In genomic region chr17:47142276-47142675, GRCm38 (mm10) we compare ENCODE assay signal across 8 mouse cellular contexts.
A peak's percentile ranks its signal among the peaks of the same experiment; 100 is the strongest.
DNase-seq lines count a peak whose midpoint lies in the region; ATAC-seq and TF ChIP-seq lines count a peak whose summit lies in the region.

No protein-coding gene starts in this region.

- peak overlapping the region; percentile 91 for H3K4me2 ChIP-seq in embryonic facial prominence, embryonic 14.5 days (ENCODE audit: low read depth, low read length)
- peak overlapping the region; percentile 82 for H3K4me2 ChIP-seq in kidney, postnatal 0 days (ENCODE audit: low read length)

- no peak for ATAC-seq in embryonic facial prominence, embryonic 14.5 days (ENCODE audit: low read depth)
- no peak for ATAC-seq in kidney, postnatal 0 days (replicated peaks; ENCODE audit: low FRiP score, low read depth)

- no peak overlapping the region for H3K27ac ChIP-seq in liver, adult 2 months (replicated peaks; ENCODE audit: insufficient read depth, low read depth, low read length)
- peak overlapping the region; percentile 98 for H3K27ac ChIP-seq in embryonic facial prominence, embryonic 14.5 days (replicated peaks; ENCODE audit: low read depth, low read length)
- peak overlapping the region; percentile 57 for H3K27ac ChIP-seq in kidney, postnatal 0 days
- H3K27ac ChIP-seq in small intestine, adult 2 months (ENCODE audit: insufficient read depth, low read depth, low read length), result 0 out of 2 replicates have a peak overlapping the region, but pooled peaks have one; percentile 31

- DNase-seq in liver, adult 2 months (ENCODE audit: extremely low read depth, low read depth, low spot score), result no peak
- DNase-seq in liver (no peak), adipocyte (ENCODE audit: low spot score) (no peak)
- no peak for DNase-seq in embryonic facial prominence, embryonic 14.5 days (ENCODE audit: low spot score)
- DNase-seq in kidney, postnatal 0 days (ENCODE audit: low spot score), result no peak
- no peak for DNase-seq in T-cell, adult 2 months (ENCODE audit: low spot score)
- no peak for DNase-seq in gastrocnemius, postnatal 36 days

- intact Hi-C loops in gastrocnemius, postnatal 36 days (cut with DNase I), result no loop called here

- no peaks in the 10 kb centered on the region for H3K9me3 ChIP-seq in embryonic facial prominence, embryonic 14.5 days (ENCODE audit: control insufficient read depth, low read length)
- H3K9me3 ChIP-seq in kidney, postnatal 0 days (replicated peaks; ENCODE audit: low read length), result no peaks in the 10 kb centered on the region

- peak overlapping the region; percentile 7; the same call in 1 of the 2 replicates for H3K4me3 ChIP-seq in liver, adult 2 months (ENCODE audit: insufficient read depth, low read depth, low read length)
- peak overlapping the region; percentile 74 for H3K4me3 ChIP-seq in embryonic facial prominence, embryonic 14.5 days (ENCODE audit: low read depth, low read length)
- H3K4me3 ChIP-seq in kidney, postnatal 0 days (replicated peaks; ENCODE audit: low read depth, low read length), result peak overlapping the region; percentile 74
- peak overlapping the region; percentile 78 for H3K4me3 ChIP-seq in small intestine, adult 2 months (ENCODE audit: low read depth, low read length)

- 0 out of 2 replicates have a peak, but pooled peaks cover 3% of the 10 kb centered on the region for H3K4me1 ChIP-seq in liver, adult 2 months (ENCODE audit: control insufficient read depth, insufficient read depth, low read length)
- peaks cover 32% of the 10 kb centered on the region for H3K4me1 ChIP-seq in embryonic facial prominence, embryonic 14.5 days (ENCODE audit: control insufficient read depth, insufficient read depth, low read length)
- H3K4me1 ChIP-seq in kidney, postnatal 0 days (replicated peaks; ENCODE audit: insufficient read depth, low read length), result peaks cover 18% of the 10 kb centered on the region
- peaks cover 17% of the 10 kb centered on the region for H3K4me1 ChIP-seq in small intestine, adult 2 months (ENCODE audit: control insufficient read depth, insufficient read depth, insufficient read length, low read length)

- no peaks in the 10 kb centered on the region for H3K36me3 ChIP-seq in liver, adult 2 months (ENCODE audit: control insufficient read depth, insufficient read depth, low read length)
- H3K36me3 ChIP-seq in embryonic facial prominence, embryonic 14.5 days (ENCODE audit: control insufficient read depth, insufficient read depth, low read length), result 0 out of 2 replicates have a peak, but pooled peaks cover 16% of the 10 kb centered on the region
- H3K36me3 ChIP-seq in kidney, postnatal 0 days (ENCODE audit: insufficient read depth, low read length), result no peaks in the 10 kb centered on the region
- no peaks in the 10 kb centered on the region for H3K36me3 ChIP-seq in small intestine, adult 2 months (ENCODE audit: control insufficient read depth, insufficient read depth, low read length)

- H3K27me3 ChIP-seq in liver, adult 2 months (ENCODE audit: control insufficient read depth, insufficient read depth, low read length), result peaks cover 9% of the 10 kb centered on the region; the same call in 1 of the 2 replicates
- no peaks in the 10 kb centered on the region for H3K27me3 ChIP-seq in embryonic facial prominence, embryonic 14.5 days (replicated peaks; ENCODE audit: control insufficient read depth, insufficient read depth, low read length)
- H3K27me3 ChIP-seq in kidney, postnatal 0 days (ENCODE audit: insufficient read depth, low read length), result no peaks in the 10 kb centered on the region
- H3K27me3 ChIP-seq in small intestine, adult 2 months (ENCODE audit: control insufficient read depth, insufficient read depth, low read length), result peaks cover 18% of the 10 kb centered on the region

- no peaks in the 10 kb centered on the region for H3K79me2 ChIP-seq in liver, adult 2 months (ENCODE audit: control insufficient read depth, insufficient read depth, low read length)

- no peak overlapping the region for H3K9ac ChIP-seq in liver, adult 2 months (ENCODE audit: low read depth, low read length)
- H3K9ac ChIP-seq in embryonic facial prominence, embryonic 14.5 days (ENCODE audit: low read depth, low read length), result peak overlapping the region; percentile 82
- H3K9ac ChIP-seq in kidney, postnatal 0 days (ENCODE audit: low read depth, low read length), result peak overlapping the region; percentile 74

- WGBS in liver, adult 2 months, result 30% methylated on average over 7 of the region's 7 CpGs
- WGBS in embryonic facial prominence, embryonic 14.5 days, result 0% methylated on average over 7 of the region's 7 CpGs
- 2% methylated on average over 7 of the region's 7 CpGs for WGBS in kidney, postnatal 0 days
- WGBS in small intestine, adult 2 months, result 15% methylated on average over 7 of the region's 7 CpGs

- TF ChIP-seq CTCF in liver, adult 2 months (IDR thresholded peaks at IDR 0.05; ENCODE audit: low read depth, low read length), result no peak
- TF ChIP-seq CTCF in kidney, postnatal 0 days (IDR thresholded peaks at IDR 0.05; ENCODE audit: low read depth), result no peak
- no peak for TF ChIP-seq CTCF in small intestine, adult 2 months (IDR thresholded peaks at IDR 0.05; ENCODE audit: extremely low read depth, insufficient read length, insufficient replicate concordance, low read depth, low read length)

- TF ChIP-seq POLR2A in liver, adult 2 months (IDR thresholded peaks at IDR 0.05; ENCODE audit: extremely low read depth, insufficient read depth, low read length), result no peak
- no peak for TF ChIP-seq POLR2A in small intestine, adult 2 months (IDR thresholded peaks at IDR 0.05; ENCODE audit: low read depth, low read length)

Comparison
In these comparisons a context has a peak if more than half of its experiments do, and no peak if none do; other contexts are left out.
1. H3K4me3 ChIP-seq: peak in every context shown above with its lines; median percentile 78 in small intestine, adult 2 months; 74 in embryonic facial prominence, embryonic 14.5 days; 74 in kidney, postnatal 0 days; 7 in liver, adult 2 months.